Mouse (Mus musculus) spleen, postnatal 14 days (tissue): ENCODE data around the gene Sidt2.

Experiments used
- DNase-seq, 2 experiments: peaks; one replicate each; pipeline ENCODE4 v3.0.0; 2021 to 2022; ENCODE audit warnings: low spot score in 2 of 2

Gene Sidt2

DNA sequence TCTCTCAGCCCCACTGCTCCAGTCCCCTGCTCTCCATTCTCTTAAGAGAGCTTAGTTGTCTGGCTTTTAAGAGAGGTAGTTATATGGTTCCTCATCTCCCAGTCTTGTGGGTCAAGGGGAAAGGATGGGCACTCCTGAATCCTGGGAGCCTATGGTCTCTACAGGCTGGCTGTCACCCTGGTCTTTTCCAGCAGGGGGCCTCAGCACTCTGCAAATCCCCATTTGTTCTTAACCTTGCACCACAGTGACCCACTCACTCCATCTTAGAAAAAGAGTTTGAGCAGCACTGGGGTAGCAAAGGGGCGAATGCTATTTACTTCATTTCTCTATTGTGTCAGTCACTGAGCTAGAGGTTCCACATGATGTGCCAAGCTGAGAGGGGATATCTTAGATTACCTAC is 43.4 kb downstream of the Sidt2 start:
- peak in 1 of 2 experiments; percentile 50 for DNase-seq

GRCm38 (mm10) chr9:45910995-45911394 is 44.1 kb downstream of the Sidt2 start:
- DNase-seq = no peak

GRCm38 (mm10) chr9:45907078-45907428 is 48.0 kb downstream of the Sidt2 start:
- DNase-seq = peak in 1 of 2 experiments; percentile 16

DNA sequence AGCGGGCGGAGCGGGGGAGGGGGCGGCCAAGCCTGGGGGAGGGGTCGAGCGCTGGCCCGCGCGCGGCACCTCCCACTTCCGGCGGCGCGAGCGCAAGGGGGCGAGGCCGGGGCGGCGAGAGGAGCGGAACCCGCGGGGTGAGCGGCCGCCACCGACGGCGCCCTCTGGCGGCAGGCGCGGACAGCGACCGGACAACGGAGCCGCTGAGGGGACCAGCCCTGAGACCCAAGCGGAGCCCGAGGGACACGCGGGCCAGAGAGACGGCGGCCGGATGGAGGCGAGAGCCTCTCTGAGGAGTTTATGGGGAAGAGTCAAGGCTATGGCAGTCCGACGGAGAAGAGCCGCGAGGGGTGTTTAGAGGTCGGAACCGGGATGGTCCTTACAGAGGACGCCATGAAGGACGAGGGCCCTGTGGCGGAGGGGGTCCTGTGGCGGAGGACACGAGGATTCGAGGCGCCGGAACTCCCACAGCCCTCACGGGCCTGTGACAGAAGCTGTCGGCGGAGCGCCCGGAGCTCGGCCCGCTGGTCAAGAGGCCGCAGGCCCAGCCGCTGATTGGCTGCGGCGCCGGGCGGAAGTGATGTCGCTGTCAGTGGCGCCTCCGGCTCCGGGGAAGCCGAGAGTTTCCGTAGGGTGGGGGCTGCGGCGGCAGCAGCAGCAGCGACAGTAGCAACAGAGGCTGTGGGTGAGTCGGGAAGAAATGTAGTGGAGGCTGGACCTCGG is 48.5 kb downstream of the Sidt2 start, which contains the start of the genes Pcsk7 and Rnf214:
Pcsk7 (plus strand) TSS at position 143 of the 723 bp plus-strand sequence.
Rnf214 (minus strand) TSS at position 557 of the 723 bp plus-strand sequence.
- DNase-seq = peak; percentile 82 to 92

- peak in 1 of 2 experiments; percentile 7 for DNase-seq
These were observed 49.2 kb downstream of the Sidt2 start for GRCm38 (mm10) chr9:45905811-45906237.

- no peak for DNase-seq
These were observed 49.9 kb downstream of the Sidt2 start for GRCm38 (mm10) chr9:45905196-45905595.

GRCm38 (mm10) chr9:45893681-45894080 is 61.4 kb downstream of the Sidt2 start:
- no peak for DNase-seq
